Mouse (Mus musculus) CD4-positive, CD25-positive, alpha-beta regulatory T cell, adult 2 months (primary cell): Measurements from ENCODE around the gene Zdhhc7.

Source experiments
- DNase-seq: peaks from one replicate; pipeline ENCODE4 v3.0.0-alpha.2; 2012; ENCODE audit warnings: low read depth, low spot score

The Zdhhc7 gene

DNA sequence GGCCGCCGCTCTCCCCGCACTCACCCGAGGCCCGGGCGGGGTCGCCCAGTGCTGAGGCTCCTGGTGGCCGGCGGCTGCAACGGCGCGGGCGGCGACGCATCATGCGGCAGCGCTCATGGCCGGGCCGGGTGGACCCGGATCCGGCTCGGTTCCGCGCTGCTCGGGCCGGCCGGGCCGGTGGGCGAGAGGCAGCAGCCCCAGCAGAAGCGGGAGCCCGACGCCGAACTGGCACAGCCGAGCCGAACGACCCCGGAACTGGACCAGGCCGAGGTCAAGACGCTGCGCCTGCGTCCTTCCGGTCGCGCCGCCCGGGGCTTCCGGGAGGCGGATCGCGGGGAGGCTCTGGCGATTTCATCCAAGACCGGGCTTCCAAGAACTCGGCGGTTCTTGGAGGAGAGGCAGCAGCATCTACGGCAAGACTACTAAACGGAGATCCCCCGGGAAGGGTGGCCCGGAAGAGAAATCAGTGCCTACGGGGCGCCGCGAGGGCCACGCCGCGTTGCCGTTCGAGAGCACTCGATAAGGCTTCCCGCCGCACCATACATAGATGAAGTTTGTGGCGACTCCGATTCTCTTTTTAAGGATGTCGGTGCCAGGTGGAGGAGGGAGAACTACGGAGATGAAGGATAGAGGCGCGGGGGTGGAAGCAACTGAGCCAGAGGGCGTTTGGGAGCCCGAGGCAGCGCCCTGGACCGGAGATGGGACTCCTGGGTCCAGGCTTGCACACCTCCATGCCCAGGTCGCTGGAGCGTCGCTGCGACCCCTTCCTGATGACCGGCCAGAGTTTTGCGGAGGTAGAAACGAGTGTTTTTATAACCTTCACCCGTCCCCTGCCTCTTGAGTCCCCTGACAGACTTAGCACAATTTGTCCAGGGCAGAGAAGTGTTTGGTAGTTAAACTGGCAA is at the start of gene Zdhhc7:
Gene Zdhhc7, minus strand, starts transcription at position 415 of the 905 bp plus-strand sequence.
- DNase-seq: peak; percentile 82

DNA sequence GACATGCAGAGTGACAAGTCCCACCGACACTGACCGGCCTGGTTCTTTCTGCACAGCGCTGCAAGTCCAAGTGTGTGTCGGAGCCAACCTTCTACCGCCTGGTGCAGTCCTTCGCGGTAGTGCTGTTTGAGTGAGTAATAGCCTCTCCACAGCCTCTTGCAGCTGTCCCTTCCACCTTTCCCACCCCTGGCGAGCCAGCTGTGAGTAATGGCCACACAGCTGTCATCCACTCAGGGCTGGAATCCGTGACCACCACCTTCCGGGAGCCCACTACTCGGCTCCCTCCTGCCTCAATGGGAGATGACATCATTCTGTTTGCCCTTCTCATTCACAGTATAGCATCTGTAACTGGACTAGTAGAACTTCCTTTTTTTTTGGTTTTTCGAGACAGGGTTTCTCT is 48.7 kb upstream of the Zdhhc7 start:
- no peak for DNase-seq

DNA sequence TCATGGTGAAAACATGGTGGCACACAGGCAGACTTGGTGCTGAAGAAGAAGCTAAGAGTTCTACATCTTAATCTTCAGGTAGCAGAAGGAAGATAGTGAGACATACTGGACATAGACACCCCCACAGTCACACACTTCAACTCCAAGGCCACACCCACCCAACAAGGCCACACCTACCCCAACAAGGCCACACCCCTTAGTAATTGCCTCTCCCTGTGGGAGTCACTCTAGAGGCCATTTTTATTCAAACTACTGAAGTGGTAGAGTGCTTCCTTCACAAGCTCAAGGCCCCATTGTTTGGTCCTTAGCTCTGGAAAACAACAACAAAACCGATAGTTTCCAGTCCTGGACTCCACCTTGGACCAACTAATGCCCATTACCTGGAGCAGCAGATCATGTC is 44.8 kb upstream of the Zdhhc7 start:
- no peak for DNase-seq

DNA sequence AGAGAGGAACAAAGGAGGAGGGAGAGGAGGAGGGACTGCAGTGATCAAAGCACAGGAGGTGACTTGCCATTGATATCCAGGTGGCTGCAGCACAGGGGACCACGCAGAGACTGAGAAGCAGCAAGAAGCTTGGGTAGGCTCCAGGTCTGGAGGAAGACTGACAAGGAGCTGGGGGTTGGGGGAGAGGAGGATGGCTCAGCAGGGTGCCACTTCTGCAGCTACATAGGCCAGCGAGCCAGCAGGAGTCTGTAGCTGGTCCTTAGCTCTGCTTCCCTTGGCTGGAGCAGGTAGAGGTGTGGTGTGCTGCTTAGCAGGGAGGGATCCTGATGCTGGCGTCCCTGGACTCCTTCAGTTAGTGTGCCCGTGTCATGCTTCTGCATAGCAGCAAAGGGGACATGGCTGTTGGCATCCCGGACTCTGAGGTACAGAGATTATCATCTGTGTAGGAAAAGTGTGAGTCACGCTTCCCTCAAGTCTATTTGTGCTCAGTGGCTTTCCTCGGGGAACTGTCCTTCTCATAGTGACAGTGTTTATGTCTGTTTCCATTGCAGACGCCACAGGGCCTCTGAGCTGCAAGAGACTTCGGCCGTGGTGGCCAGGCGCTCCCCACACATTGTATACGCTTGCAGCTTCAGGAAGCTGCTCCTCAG is 43.5 kb upstream of the Zdhhc7 start:
- DNase-seq: no peak

DNA sequence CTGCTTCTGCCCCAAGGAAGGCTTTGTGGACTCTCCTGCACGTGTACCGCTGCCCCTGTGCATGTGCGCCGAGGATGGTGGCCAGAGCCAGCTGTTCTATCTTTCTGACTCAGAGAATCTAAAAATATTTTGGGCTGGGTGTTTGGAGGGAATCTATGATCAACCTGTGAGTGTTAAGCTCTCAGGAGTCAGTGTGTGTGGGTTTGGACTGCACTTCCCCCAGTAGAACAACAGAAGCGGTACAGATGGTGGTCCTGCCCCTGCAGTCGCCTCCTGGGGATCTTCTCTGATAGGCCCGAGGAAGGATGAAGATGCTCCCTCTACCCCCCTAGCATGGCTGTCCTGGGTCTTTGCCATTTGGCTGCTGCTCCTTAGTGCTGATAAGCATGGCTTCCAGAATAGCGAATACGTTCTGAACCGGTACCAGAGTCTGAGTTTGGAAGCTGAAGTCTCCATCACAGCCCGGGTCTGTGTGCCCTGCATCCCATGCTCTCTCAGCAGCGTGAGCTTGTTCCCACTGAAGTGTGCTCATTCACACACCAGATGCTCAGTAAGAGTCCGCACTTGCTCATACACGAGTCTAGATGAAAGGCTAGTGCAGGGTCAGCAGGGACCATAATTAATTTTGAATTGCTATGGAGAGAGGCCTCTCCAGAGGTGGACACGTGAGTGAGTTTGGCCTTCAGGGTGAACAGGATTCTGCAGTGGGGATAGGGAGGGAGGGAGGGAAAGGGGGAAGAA is 42.8 kb upstream of the Zdhhc7 start:
- no peak for DNase-seq

DNA sequence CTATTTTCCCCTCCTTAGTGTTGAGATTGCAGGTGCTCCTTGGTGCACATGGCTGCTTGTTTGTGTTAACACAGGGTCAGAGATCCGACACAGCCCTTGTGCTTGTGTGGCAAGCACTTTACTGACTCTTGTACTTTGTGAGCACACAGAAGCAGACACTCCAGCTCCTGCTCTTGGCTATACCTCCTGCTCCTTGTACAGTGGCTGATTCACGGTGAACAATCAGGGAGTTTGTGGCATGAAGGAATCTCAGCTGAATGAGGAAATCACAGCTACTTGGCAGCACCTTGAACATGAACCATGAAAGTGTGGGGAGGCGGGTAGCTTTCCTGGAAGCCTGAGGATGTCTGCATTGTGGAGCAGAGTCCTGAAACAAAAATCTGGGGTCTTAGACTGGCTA is 39.5 kb upstream of the Zdhhc7 start:
- no peak for DNase-seq

DNA sequence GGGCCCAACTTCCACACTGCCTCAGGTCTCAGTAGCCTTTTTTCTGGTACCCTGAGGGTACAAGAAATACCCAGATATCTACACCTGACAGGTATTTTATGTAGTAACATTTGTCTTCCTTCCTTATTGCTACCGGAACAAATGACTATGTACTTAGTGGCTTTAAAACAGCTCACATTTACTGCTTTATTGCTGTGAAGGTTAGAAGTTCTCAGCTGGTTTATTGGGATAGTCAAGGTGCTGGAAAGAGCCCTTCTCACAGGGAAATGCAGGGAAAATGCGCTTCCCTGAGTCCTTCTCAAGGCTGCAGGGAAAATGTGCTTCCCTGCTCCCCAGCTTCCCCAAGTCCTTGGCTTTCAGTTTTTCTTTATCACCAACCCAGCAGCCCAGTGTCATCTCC is 37.7 kb upstream of the Zdhhc7 start:
- DNase-seq: no peak

DNA sequence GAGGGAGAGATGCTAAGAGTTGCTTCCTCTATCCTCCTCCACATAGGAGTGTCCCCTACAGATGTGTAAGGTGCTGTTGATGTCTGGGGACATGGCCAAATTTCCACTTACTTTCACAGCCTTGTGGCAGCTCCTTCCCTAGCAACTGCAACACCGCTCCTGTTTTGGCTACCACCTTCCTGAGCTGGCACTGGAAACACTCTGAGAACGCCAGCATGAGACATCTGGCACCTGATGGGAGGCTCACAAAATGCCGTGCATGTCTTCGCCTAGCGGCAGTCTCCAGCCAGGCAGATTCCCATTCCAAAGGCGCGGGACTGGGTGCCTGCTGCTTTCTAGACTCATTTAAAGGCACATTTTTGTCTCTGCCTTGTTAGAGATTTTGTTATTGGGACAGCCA is 35.3 kb upstream of the Zdhhc7 start:
- DNase-seq: no peak

DNA sequence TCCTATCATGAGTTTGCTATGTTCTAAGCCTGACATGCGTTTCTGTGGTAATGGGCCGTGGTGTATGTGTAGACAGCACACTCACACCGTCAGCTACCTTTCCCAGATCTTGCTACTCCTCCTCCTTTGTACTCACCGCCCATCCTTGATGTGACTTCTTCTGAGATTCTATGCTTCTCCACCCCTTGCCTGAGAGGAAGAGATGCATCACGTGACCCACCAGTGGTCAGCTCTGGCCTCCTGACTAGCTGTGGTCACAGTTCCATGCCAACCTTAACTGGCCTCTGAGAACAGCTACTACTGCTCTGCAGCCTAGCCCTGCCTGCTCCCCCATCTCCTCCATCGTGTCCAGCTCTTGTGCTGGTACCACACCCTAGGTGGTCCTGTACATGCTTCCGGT is 34.4 kb upstream of the Zdhhc7 start:
- no peak for DNase-seq

DNA sequence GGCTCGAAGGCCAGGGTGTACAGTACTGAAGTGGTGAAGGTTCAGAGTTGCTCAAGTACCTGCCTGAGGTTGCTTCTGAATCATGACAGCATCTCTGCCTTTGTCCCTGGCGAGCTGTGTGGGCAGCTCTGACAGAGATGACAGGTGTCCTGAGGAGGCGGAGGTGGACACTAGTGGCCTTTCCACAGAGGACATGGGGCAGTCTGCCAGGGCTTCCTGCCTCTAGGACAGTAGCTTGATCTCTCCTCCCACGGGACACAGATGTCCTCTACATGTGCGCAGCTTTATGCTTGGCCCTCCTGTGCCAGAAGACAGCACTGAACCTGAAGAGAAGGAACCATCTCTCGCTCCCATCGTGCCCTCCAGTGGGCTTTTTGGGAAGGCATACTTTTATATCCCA is 31.9 kb upstream of the Zdhhc7 start:
- no peak for DNase-seq

DNA sequence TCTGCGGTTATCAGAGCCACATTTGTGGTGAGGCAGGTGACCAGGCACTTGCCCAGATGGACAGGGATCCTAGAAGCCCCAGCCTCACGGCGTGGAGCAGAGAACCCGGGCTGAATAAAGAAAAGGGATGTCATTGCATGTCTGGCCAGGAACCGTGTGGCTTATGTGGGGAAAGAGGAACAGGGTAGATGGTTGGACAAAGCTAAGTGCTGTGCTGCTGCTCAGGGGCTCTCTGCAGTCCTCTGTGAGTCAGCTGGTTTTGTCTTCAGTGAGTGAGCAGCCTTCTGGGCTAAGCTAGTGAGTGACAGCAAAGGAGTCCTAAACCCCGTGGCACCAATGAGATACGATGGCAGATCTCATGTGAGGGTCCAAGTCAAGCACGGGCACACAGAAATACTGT is 29.9 kb upstream of the Zdhhc7 start:
- no peak for DNase-seq

DNA sequence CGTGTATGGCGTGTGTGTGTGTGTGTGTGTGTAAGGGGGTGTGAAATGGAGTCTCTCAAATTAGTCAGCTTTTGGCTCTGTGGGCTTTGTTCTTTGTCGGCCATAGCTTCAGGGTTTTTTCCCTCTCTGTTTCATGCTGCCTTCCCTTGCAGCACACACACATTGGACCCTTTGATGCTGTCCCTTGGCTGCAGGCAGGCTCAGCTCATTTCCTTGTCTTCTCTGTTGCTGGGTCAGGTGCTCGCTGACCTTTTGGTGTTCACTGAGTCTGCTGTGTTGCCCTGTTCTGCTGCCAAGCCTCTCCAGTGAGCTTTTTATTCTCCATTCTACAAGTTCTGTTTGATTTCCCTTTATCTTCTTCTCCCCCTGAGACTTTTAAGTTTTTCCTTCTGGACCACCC is 28.3 kb upstream of the Zdhhc7 start:
- no peak for DNase-seq

DNA sequence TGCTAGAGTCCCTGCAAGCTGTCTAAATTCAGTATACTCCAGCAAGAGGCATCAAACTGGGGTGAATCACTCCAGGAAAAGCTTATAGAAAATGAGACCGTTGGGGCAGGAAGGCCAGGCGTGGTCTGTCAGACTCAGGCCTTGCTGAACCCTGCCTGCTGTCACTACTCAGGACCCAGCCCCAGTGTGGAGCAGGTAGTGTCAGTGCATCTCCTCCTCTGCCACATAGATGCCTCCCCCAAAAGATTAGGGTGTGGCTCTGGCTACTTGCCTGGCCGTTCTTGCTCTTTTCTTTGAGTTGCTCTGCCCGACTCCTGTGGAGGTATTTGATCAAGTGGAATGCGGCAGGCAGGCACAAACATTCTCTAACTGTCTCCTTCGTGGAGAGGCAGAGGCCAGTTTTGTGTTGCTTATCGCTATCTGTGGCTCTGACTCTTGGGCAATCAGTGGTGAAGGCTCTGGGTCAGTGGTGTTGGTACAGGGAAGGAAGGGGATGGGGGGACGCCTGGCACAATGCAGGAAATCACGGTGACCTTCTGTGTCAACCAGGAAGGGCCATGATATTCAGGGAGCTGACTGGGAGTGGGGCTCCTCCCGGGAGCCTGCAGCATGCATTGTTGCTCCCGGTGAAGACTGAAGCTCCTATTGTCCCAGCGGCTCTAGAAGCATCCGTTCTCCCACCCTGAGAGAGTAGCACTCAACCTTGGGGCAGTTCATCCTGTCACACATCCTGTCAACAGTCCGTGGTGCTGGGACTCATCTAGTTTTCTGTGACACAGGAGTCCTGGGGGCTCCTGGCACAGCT is 25.3 kb upstream of the Zdhhc7 start:
- no peak for DNase-seq

DNA sequence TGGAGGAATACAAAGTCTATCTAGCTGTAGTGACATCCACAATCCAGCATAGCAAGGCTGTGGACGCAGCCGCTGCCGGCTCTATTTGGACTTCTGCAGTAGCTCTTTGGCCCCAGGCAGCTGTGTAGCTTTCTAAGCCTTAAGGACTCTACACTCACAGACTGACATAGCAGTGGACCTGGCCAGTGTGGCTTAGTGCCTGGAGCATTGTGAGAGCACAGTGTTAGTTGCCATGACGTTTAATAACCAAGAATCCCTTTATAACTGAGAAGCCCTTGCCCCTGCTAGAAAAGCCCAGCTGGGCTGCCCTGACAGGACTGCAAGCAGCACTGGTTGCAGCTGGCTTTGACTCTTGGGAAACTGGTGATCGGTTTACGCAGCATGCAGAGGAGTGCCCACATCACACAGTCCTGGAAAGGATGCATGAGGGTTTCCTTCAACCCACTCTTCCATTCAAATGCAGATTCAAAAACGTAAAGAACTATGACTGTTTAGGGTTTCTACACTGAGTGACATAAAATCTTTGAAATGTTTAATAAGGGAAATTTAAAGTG is 23.6 kb upstream of the Zdhhc7 start:
- DNase-seq: no peak

DNA sequence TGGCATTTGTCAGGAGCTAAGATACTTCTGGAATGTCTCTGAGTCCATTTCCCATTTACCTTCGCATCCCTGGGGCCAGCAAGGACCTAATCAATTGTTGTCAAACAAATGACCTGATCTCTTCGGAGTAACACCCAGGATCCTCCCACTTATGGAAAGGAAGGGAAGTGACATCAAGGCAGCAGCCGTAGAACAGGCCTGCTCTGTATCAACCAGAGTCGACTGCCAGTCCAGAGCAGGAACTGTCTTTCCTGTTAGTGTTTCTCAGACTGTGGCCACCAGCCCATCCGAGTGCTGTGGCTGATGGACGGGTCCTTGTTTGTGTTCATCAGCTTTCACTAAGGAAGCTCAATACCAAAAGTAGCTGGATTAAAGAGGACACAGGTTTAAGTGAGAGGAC is 23.0 kb upstream of the Zdhhc7 start:
- DNase-seq: no peak

DNA sequence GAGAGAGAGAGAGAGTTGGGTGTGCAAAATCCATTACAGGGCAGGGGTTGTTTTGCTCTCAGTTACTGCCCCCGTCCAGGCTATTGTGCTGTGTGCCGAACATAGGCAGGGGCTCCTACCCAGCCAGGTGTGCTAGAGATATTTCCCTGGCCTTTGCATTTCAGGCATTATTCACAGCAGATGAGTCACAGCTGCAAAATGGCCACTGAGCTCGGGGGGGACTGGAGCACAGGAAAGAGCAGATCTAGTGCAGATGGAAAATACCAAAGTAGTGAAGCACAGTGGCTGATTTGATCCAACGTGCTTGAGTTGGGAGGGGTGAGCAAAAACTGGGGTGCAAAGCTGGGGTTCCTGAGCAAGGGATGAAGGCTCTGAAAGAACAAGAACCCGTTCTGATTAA is 19.7 kb upstream of the Zdhhc7 start:
- no peak for DNase-seq

DNA sequence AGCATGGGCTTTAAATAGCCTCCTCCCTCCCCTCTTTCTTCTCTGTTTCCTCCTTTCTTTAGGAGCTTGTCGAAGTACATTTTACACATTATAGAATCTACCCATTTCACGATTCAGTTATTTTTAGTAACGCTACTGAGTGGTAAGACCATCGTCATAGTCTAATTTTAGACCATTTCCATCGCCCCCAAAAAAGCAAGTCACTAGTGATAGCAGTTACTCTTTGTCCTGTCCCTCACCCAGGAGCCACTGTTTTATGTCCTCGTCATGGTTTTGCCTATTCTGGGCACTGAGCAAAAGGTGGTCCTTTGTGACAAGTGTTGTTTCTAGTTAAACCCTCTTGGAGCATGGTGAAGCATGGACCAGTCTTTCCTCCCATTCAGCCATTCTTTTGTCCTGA is 18.6 kb upstream of the Zdhhc7 start:
- DNase-seq: no peak

DNA sequence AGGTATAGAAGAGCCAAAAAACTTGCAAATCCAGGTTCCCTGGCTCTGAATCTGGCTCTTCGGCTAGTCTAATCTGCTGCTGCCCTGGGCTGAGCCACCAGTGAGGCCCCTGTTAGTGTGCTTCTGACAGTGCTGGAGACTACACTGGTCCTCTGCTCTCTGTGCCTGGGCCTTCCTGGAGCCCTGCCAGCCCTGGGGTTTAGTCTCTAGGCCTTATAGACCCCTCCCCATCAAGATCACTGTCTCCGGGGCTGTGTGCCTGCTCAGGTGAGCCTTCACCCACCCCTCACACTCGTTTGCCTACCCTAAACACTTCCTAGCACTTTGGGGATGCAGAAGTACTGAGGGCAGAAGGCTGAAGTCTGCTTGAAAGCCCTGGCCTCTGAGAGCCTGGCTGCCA is 18.1 kb upstream of the Zdhhc7 start:
- no peak for DNase-seq

DNA sequence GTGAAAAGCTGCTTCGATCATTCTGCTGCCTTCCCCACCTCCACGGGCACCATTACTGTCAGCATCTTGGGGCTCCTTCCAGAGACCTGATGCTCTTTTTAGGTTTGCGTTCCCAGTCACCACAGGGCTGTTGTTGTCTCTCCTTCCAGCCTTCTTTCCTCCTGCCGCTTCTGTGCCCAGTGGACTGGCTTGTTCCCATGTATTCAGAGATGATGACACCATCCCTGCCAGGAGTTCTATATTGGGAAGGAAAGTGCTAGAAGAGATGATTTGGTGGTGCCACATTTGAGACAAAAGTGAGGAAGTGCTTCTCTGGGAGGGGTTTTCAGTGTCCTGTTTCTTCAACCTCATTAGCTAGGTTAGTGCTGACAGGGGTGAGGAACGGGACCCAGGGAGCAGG is 17.6 kb upstream of the Zdhhc7 start:
- no peak for DNase-seq

DNA sequence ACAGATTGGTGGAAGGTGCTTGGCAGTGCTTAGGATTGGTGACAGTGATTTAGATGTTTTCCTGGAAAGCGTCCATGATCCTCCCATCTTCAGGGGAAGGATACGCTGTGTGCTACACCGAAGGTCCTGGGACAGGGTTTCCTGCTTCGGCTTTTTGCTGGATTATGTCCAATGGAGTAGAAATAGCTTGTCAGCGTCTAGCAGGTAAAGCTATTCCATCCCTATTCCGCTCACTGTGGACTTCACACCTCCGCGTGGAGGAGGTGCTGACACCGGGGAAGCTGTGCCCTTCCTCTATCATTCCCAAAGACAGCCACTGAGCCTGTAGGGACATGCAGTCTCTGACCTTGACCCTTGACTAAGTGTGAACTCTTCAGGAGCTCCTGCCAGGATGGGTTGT is 16.9 kb upstream of the Zdhhc7 start:
- DNase-seq: no peak

DNA sequence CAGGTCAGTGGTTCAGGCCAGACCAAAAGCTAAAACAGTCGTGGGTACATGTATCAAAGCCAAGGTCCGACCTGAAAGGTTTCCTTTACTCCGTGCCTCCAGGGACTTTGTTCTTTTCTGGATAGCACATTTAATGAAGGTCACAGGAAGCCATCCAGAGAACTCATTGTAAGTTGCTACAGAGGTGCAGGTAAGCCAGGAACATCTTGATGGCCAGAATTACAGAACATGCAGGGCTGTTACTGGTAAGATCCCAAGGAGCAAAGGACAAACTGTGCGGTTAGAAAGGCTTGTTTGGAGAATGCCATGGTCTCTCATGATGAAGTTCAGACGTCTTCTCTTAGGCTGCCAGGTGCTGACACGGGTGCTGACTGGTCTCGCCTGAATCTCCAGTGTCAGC is 15.3 kb upstream of the Zdhhc7 start:
- DNase-seq: no peak
